Mouse (Mus musculus): ENCODE results near the gene Magi1.

GRCm38 (mm10) chr6:93728791-93729190, 554.9 kb downstream of the Magi1 start:
- no peak for TF ChIP-seq POLR2A (IDR thresholded peaks at IDR 0.05; ENCODE audit: insufficient read length, low read depth)
- no peak for TF ChIP-seq E2F4 (IDR thresholded peaks at IDR 0.05; ENCODE audit: insufficient read depth)
- no peak for TF ChIP-seq POLR2AphosphoS2 (IDR thresholded peaks at IDR 0.05; ENCODE audit: insufficient read length, low read depth)

All from myocyte (in vitro differentiated cells).